Mouse (Mus musculus) forelimb bud, embryonic 11.5 days (tissue): ENCODE data around the gene Tmem132d.
A peak's percentile ranks its signal among the peaks of the same experiment; 100 is the strongest.

Experiments used
- DNase-seq: peaks from one replicate; pipeline ENCODE4 v3.0.0-alpha.2; 2012; ENCODE audit warnings: low read depth, low spot score

Gene Tmem132d

DNA sequence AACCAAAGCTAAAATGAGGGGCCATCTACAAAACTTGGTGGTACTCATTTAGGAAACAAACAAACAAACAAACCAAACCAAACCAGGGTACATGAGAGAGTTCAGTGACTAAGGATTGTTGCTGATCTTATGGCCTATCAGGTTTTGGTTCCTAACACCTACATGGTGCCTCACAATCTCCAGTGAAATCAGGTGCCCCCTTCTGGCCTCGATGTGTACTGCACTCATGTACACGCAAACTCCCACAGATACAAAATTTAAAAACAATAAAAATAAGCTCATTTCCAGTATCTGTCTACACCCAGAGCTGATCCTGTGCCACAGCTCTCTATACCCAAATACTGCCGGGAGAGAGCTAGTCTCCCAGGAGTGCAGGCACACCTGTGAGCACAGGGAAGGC, 495.0 kb downstream of the Tmem132d start:
- no peak for DNase-seq

- no peak for DNase-seq
Observed at GRCm38 (mm10) chr5:127929687-127930086, 503.2 kb downstream of the Tmem132d start.

- no peak for DNase-seq
Observed at GRCm38 (mm10) chr5:127926686-127927085, 506.2 kb downstream of the Tmem132d start.

DNA sequence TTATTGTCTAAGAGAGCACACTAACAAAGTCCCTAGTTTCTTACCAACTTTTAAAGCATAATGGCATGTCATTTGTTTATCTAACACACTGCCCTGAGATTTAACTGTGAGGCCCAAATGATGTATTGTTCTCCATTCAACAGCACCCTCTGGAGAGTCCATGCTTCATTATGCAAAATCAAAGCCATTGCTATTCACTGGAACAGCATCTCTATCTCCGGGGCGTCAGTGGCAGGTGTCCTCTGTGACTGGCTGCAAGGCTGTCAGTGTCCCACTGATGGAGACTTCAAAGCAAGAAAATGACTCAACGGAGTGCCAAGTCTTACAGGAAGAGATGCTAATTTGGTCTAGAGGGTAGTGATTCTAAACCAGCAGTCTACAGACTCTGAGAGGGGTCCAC, 508.8 kb downstream of the Tmem132d start:
- no peak for DNase-seq

- DNase-seq = no peak
Observed at GRCm38 (mm10) chr5:127919171-127919570, 513.7 kb downstream of the Tmem132d start.

- DNase-seq = no peak
Observed at GRCm38 (mm10) chr5:127918376-127918775, 514.5 kb downstream of the Tmem132d start.

GRCm38 (mm10) chr5:127914157-127914556, 518.7 kb downstream of the Tmem132d start:
- DNase-seq = no peak

DNA sequence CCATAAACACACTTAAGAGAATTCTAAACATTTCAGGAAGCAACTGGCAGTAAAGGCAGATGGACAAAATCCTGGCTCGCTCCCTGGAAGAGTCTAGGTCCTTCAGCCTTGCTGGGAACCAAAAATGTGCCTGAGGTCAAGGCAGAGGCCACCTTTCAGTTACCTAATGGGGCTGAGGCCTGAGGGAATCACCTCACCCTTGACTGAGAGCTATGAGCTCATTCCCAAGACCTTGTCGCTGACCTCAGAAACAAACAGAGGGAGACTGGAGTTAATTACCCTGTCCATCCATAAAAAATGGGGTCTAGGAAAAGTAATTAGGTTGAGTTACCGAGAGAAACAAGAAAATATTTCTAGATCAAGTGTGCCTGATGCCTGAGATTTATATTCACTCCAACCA, 521.3 kb downstream of the Tmem132d start:
- no peak for DNase-seq

DNA sequence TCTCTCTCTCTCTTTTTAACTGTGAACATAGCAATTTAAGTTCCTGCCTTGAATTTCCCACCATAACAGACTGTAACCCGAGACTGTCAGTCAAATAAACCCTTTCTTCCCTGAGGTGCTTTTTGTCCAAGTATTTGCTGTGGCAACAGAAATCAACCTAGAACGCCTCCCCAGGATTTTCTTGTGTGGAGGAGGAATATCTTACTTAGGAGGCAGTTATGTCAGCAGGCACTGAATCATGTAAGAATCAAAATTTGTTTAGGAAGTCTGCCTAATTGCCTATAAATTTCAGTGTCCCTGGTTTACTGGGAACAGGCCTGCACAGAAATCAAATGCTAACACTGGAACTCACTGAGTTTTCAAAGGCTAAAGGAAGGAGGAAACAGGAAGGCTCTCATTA, 522.5 kb downstream of the Tmem132d start:
- peak; percentile 29 for DNase-seq

DNA sequence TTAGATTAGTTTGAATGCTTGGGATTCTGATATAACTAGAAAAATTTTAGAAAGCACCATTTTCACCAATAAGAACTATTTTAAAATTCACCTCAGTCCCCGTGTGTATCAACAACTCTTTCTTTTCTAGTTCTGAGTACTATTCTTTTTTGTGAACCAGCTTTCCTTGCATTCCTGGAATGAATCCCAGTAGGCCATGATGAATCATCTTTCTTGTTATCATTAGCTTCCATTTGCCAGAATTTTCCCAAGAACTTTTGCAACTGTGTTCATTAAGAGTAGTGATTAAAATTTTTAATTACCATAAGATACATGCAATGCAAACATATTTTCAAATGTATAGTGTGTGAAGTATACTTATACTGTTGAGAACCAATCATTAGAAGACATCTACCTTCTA, 537.7 kb downstream of the Tmem132d start:
- no peak for DNase-seq

GRCm38 (mm10) chr5:127885566-127886505, 547.0 kb downstream of the Tmem132d start:
- peak; percentile 23 for DNase-seq

DNA sequence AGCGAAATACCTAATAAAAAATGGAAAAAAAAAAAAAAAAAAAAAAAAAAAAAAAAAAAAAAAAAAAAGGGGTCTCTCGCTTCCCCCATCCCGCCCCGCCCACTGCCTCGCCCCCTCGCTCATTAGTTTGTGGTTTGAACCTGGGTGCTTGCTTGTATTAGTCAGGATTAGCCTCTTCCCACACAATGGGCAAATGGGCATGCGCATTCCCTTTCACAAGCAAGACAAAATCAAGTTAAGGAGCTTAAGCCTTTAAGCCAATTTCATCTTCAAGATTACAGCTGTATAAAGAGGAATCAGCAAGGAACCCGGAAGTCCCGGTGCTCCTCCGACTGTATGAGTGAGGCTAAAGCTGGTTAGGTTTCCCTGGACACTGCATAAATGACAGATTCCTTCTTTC, 549.9 kb downstream of the Tmem132d start:
- DNase-seq = no peak

DNA sequence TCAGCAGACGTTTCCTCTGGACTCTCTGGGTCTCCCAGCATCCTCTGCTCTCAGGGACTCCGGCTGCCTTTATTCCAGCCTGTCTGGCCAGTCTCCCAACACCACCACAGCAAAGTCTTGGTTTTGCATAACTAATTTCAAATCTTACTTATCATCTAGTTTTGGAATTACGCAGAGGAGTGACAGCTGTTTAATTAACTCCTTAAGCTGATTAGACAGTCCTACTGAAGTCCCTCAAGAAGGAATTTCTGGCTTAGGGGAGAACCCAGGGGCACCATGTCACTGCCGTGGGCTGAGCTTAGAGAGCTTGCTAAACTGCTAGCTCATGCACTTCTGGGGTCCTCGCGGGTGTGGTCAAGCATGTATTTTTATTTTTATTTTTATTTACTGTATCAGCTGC, 558.4 kb downstream of the Tmem132d start:
- DNase-seq = no peak

GRCm38 (mm10) chr5:127865157-127865556, 567.7 kb downstream of the Tmem132d start:
- DNase-seq = no peak

GRCm38 (mm10) chr5:127859719-127860118, 573.2 kb downstream of the Tmem132d start:
- no peak for DNase-seq

GRCm38 (mm10) chr5:127852305-127852704, 580.6 kb downstream of the Tmem132d start:
- DNase-seq = no peak

- no peak for DNase-seq
Observed at GRCm38 (mm10) chr5:127831791-127832190, 601.1 kb downstream of the Tmem132d start.

DNA sequence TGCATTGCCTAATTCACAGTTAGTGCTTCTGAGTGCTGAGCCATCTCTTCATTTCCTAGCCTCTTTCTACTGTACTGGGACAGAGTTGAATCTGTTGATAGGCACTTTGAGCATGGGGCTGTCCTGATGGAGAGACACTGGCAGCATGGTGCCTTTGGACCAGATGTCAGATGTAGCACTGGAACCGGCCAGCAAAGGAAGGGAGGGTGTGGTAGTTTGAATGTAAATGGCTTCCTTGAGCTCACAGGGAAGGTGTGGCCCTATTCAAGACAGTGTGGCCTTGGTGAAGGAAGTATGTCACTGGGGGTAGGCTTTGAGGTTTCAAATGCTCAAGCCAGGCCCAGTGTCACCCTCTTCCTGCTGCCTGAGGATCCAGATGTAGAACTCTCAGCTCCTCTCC, 602.0 kb downstream of the Tmem132d start:
- DNase-seq = no peak

DNA sequence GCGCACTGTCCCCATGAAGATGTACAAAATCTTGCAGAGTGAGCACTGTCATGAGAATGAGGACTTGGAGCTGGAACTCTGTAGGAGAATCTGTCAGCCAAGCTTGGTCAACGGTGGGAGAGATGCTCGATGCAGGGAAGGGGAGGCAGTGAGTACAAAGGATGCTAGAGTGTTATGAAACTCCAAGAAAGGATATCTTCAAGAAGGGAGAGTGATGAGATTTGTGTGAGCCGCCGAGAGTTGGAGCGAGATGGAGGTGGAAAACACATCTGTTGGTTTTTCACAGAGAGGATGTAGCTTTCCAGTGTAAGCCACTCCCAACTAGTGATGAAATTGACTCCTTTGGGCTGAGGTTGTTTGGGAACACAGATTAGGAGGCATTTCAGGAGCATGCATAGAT, 604.1 kb downstream of the Tmem132d start:
- DNase-seq = no peak

DNA sequence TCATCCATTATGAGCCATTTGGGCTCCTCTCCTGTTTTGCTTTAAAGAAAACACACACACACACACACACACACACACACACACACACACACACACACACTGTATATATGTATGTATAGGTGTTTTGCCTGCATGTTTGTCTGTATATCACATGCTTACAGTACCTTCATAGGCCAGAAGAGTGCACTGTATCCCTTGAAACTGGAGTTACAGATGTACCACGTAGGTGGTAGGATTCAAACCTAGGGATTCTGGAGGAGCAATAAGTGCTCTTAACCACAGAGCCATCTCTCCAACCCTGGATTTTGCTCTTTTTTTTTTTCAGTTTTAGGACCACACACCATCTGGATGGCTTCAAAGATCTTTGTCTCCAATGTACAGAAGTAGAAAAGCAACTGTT, 610.9 kb downstream of the Tmem132d start:
- DNase-seq = no peak

- DNase-seq = no peak
Observed at GRCm38 (mm10) chr5:127815292-127815691, 617.6 kb downstream of the Tmem132d start.

- DNase-seq = no peak
Observed at GRCm38 (mm10) chr5:127807419-127807818, 625.5 kb downstream of the Tmem132d start.

GRCm38 (mm10) chr5:127806850-127807249, 626.0 kb downstream of the Tmem132d start:
- DNase-seq = no peak
